Mouse (Mus musculus): Measurements from ENCODE around the gene Zbtb40. TPM values are rescaled to one million over a fixed set of nuclear protein-coding genes. Genes with fewer than 3 reads are reported as not detected.

Gene Zbtb40
- total and polyA plus RNA-seq, 2 experiments, result 2.5 to 5.1 TPM

- H3K36me3 ChIP-seq (ENCODE audit: control insufficient read depth, insufficient read depth, low read length), result no peaks in the 10 kb centered on the region
- 74% methylated on average over 7 of the region's 7 CpGs for WGBS
- no peaks in the 10 kb centered on the region for H3K27me3 ChIP-seq (ENCODE audit: control insufficient read depth, insufficient read depth, low read length)
These were observed 15.3 kb downstream of the Zbtb40 start for GRCm38 (mm10) chr4:137033115-137033887.

GRCm38 (mm10) chr4:137032456-137032855 lies 16.1 kb downstream of the Zbtb40 start:
- 96% methylated on average over 4 of the region's 4 CpGs for WGBS
- no peak for DNase-seq (ENCODE audit: extremely low read depth, low read depth, low spot score)
- no peaks in the 10 kb centered on the region for H3K27me3 ChIP-seq (ENCODE audit: control insufficient read depth, insufficient read depth, low read length)

More at GRCm38 (mm10) chr4:137033115-137033887, 15.3 kb downstream of the Zbtb40 start:
- Histone ChIP-seq H3K9ac (ENCODE audit: low read depth, low read length) (no peak overlapping the region), H3K27ac (replicated peaks; ENCODE audit: insufficient read depth, low read depth, low read length) (no peak overlapping the region), H3K4me3 (ENCODE audit: insufficient read depth, low read depth, low read length) (no peak overlapping the region), H3K4me1 (ENCODE audit: control insufficient read depth, insufficient read depth, low read length) (0 out of 2 replicates have a peak, but pooled peaks cover 4% of the 10 kb centered on the region), H3K79me2 (ENCODE audit: control insufficient read depth, insufficient read depth, low read length) (peaks cover 28% of the 10 kb centered on the region; the same call in 1 of the 2 replicates)
- no peak for TF ChIP-seq POLR2A (IDR thresholded peaks at IDR 0.05; ENCODE audit: extremely low read depth, insufficient read depth, low read length)
- TF ChIP-seq CTCF (IDR thresholded peaks at IDR 0.05; ENCODE audit: low read depth, low read length), result no peak
- DNase-seq (ENCODE audit: extremely low read depth, low read depth, low spot score), result peak; percentile 61

GRCm38 (mm10) chr4:137031319-137031718 lies 17.3 kb downstream of the Zbtb40 start:
- TF ChIP-seq CTCF (IDR thresholded peaks at IDR 0.05; ENCODE audit: low read depth, low read length) (no peak), POLR2A (IDR thresholded peaks at IDR 0.05; ENCODE audit: extremely low read depth, insufficient read depth, low read length) (no peak)
- DNase-seq (ENCODE audit: extremely low read depth, low read depth, low spot score), result peak; percentile 42

More at GRCm38 (mm10) chr4:137032456-137032855, 16.1 kb downstream of the Zbtb40 start:
- no peak for TF ChIP-seq POLR2A (IDR thresholded peaks at IDR 0.05; ENCODE audit: extremely low read depth, insufficient read depth, low read length)
- H3K36me3 ChIP-seq (ENCODE audit: control insufficient read depth, insufficient read depth, low read length), result no peaks in the 10 kb centered on the region
- 0 out of 2 replicates have a peak, but pooled peaks cover 4% of the 10 kb centered on the region for H3K4me1 ChIP-seq (ENCODE audit: control insufficient read depth, insufficient read depth, low read length)
- H3K27ac ChIP-seq (replicated peaks; ENCODE audit: insufficient read depth, low read depth, low read length), result no peak overlapping the region
- no peak overlapping the region for H3K4me3 ChIP-seq (ENCODE audit: insufficient read depth, low read depth, low read length)
- no peak overlapping the region for H3K9ac ChIP-seq (ENCODE audit: low read depth, low read length)
- H3K79me2 ChIP-seq (ENCODE audit: control insufficient read depth, insufficient read depth, low read length), result peaks cover 24% of the 10 kb centered on the region; the same call in 1 of the 2 replicates

GRCm38 (mm10) chr4:137029348-137029747 lies 19.3 kb downstream of the Zbtb40 start:
- TF ChIP-seq CTCF (IDR thresholded peaks at IDR 0.05; ENCODE audit: low read depth, low read length), result no peak
- TF ChIP-seq POLR2A (IDR thresholded peaks at IDR 0.05; ENCODE audit: extremely low read depth, insufficient read depth, low read length), result no peak
- no peak overlapping the region for H3K27ac ChIP-seq (replicated peaks; ENCODE audit: insufficient read depth, low read depth, low read length)
- H3K79me2 ChIP-seq (ENCODE audit: control insufficient read depth, insufficient read depth, low read length), result peaks cover 18% of the 10 kb centered on the region; the same call in 1 of the 2 replicates
- H3K9ac ChIP-seq (ENCODE audit: low read depth, low read length), result no peak overlapping the region
- no peaks in the 10 kb centered on the region for H3K36me3 ChIP-seq (ENCODE audit: control insufficient read depth, insufficient read depth, low read length)
- H3K4me1 ChIP-seq (ENCODE audit: control insufficient read depth, insufficient read depth, low read length), result 0 out of 2 replicates have a peak, but pooled peaks cover 4% of the 10 kb centered on the region
- DNase-seq (ENCODE audit: extremely low read depth, low read depth, low spot score), result no peak
- WGBS, result 71% methylated on average over 8 of the region's 8 CpGs
- H3K27me3 ChIP-seq (ENCODE audit: control insufficient read depth, insufficient read depth, low read length), result no peaks in the 10 kb centered on the region
- no peak overlapping the region for H3K4me3 ChIP-seq (ENCODE audit: insufficient read depth, low read depth, low read length)

More at GRCm38 (mm10) chr4:137031319-137031718, 17.3 kb downstream of the Zbtb40 start:
- Histone ChIP-seq H3K79me2 (ENCODE audit: control insufficient read depth, insufficient read depth, low read length) (peaks cover 24% of the 10 kb centered on the region; the same call in 1 of the 2 replicates), H3K4me3 (ENCODE audit: insufficient read depth, low read depth, low read length) (no peak overlapping the region), H3K9ac (ENCODE audit: low read depth, low read length) (no peak overlapping the region), H3K36me3 (ENCODE audit: control insufficient read depth, insufficient read depth, low read length) (no peaks in the 10 kb centered on the region), H3K27ac (replicated peaks; ENCODE audit: insufficient read depth, low read depth, low read length) (no peak overlapping the region), H3K4me1 (ENCODE audit: control insufficient read depth, insufficient read depth, low read length) (0 out of 2 replicates have a peak, but pooled peaks cover 4% of the 10 kb centered on the region), H3K27me3 (ENCODE audit: control insufficient read depth, insufficient read depth, low read length) (no peaks in the 10 kb centered on the region)
- 43% methylated on average over 7 of the region's 7 CpGs for WGBS

- Histone ChIP-seq H3K36me3 (ENCODE audit: control insufficient read depth, insufficient read depth, low read length) (no peaks in the 10 kb centered on the region), H3K79me2 (ENCODE audit: control insufficient read depth, insufficient read depth, low read length) (peaks cover 9% of the 10 kb centered on the region; the same call in 1 of the 2 replicates), H3K9ac (ENCODE audit: low read depth, low read length) (no peak overlapping the region), H3K27me3 (ENCODE audit: control insufficient read depth, insufficient read depth, low read length) (no peaks in the 10 kb centered on the region), H3K4me1 (ENCODE audit: control insufficient read depth, insufficient read depth, low read length) (0 out of 2 replicates have a peak, but pooled peaks cover 4% of the 10 kb centered on the region), H3K4me3 (ENCODE audit: insufficient read depth, low read depth, low read length) (no peak overlapping the region), H3K27ac (replicated peaks; ENCODE audit: insufficient read depth, low read depth, low read length) (no peak overlapping the region)
- no peak for TF ChIP-seq POLR2A (IDR thresholded peaks at IDR 0.05; ENCODE audit: extremely low read depth, insufficient read depth, low read length)
- TF ChIP-seq CTCF (IDR thresholded peaks at IDR 0.05; ENCODE audit: low read depth, low read length), result no peak
- DNase-seq (ENCODE audit: extremely low read depth, low read depth, low spot score), result no peak
- 83% methylated on average over 5 of the region's 5 CpGs for WGBS
These were observed 21.6 kb downstream of the Zbtb40 start for GRCm38 (mm10) chr4:137027051-137027450.
